Mouse (Mus musculus) bone marrow macrophage, adult 2 months (primary cell): ENCODE measurements around the gene Pla2g7.

ENCODE experiments used
- CTCF ChIP-seq: IDR thresholded peaks from 2 replicates; pipeline ENCODE4 v1.5.1; 2012; ENCODE audit warnings: low read depth, mild to moderate bottlenecking, low read length, moderate library complexity
- POLR2A ChIP-seq: IDR thresholded peaks from 2 replicates; pipeline ENCODE4 v1.6.1; 2012; ENCODE audit warnings: mild to moderate bottlenecking, low read depth, low read length, borderline replicate concordance

DNA sequence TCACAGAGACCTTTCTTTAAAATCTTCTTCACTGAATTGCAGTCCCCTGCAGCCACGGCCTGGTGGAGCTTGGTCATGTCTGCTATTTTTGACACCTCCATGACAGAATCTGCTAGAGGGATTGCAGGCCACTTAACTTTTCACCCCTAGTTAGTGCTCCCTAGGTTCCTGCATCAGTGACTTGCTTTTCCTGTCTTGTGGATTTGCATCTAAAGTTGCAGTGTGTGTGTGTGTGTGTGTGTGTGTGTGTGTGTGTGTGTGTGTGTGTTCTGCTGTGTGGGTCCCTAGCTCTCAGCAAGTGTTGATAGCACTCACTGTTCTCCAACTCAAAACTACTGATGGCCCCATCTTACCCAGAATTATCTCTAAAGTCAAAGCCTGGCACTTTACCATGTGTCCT, 24.4 kb upstream of the Pla2g7 start, which contains the start of gene Ankrd66:
- TF ChIP-seq CTCF (no peak), POLR2A (no peak)
